Mouse (Mus musculus) c-Kit-positive CD71-negative TER-119-negative erythroid progenitor cells, embryonic 14.5 days (primary cell): ENCODE measurements around the gene Vps45.
"Not testable (repeated sequence)": the region's sequence is repeated elsewhere in the genome, so short reads cannot be mapped to it uniquely, and the experiment has no call there.

Experiments used
- DNase-seq: peaks from one replicate; pipeline ENCODE4 v3.0.0-alpha.2; 2013; ENCODE audit warnings: low read depth

Gene Vps45

GRCm38 (mm10) chr3:95996451-95997073 lies 61.7 kb downstream of the Vps45 start:
- no peak for DNase-seq

DNA sequence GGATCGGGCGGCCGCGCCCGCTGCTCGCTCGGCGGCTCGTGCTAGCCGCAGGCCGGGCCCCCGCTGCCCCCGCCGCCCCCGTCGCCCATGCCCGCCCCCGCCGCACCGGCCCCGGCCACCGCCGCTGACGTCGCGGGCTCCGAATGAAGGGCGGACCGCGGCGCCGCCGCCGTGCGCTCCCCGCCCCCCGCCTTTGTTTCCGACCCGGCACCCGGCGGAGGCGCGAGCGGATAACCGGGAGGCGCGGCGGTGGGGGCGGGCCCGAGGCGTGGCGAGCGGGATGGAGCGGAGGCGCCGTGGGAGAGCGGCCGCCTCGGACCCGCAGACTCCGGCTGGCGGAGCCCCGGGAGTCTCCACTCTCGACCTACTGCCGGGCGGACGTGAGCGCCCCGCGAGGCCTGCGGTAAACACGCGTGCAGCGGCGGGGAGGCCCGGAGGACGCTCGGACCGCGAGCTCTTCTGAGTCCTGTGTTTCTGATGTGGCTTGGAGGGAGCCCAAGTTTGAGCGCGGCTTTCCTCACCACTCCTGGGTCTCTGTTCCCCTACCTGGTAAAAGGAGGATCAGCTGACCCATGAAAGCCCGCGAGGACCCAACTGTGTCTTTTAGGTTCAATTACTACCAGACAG lies 62.4 kb downstream of the Vps45 start, which contains the start of gene Plekho1:
TSS of gene Plekho1 (minus strand) at position 200 of the 627 bp plus-strand sequence.
- no peak for DNase-seq

- DNase-seq, result no peak
Measured at GRCm38 (mm10) chr3:95994975-95995801, 63.1 kb downstream of the Vps45 start.

DNA sequence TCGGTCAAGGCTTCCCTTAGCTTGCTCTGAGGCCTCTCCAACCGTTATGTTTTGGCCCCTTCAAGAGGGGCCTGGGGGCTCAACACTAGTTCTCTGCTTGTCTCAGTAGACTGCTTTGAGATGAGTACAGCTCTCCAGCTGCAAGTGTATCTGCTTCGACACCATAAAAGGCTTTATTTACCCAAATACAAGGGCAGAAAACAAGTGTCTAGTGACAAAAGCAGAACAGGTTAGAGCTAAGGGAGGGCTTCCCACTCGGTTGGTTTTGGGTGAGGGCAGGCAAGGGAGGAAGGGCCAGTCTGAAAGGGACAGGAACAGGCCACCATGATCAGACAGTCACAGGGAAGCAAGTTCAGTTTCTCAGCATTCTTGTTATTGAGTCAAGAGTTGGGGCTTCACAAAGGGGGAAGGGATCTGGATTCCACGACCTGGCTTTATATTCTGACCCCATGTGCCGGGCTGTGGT lies 63.9 kb downstream of the Vps45 start:
- no peak for DNase-seq

GRCm38 (mm10) chr3:95993881-95994280 lies 64.4 kb downstream of the Vps45 start:
- no peak for DNase-seq

DNA sequence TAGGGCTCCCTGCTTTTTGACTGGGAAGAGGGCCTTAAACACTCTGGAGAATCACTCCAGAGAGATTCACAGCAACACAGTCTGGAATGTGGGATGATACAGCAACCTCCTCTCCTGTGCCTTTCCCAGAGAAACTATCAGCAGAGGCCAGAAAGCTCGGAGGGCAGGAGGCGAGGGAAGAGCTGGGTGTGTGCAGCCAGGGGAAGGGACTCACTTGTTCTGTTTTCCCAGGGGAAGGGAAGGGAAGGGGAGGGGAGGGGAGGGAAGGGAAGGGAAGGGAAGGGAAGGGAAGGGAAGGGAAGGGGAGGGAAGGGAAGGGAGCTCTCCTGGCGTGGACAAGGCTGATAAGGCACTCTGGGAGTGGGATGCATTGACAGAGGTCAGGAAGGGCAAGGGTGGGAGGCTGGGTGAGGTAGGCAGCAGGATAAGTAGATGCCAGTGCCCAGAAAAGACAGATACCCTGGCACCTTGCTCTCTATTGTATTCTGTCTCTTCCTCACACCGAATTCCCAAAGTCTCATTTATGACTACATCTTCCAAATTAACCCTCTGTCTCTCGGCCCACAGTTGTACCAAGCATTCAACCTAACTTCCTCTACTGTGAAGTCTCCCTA lies 65.2 kb downstream of the Vps45 start:
- no peak for DNase-seq

DNA sequence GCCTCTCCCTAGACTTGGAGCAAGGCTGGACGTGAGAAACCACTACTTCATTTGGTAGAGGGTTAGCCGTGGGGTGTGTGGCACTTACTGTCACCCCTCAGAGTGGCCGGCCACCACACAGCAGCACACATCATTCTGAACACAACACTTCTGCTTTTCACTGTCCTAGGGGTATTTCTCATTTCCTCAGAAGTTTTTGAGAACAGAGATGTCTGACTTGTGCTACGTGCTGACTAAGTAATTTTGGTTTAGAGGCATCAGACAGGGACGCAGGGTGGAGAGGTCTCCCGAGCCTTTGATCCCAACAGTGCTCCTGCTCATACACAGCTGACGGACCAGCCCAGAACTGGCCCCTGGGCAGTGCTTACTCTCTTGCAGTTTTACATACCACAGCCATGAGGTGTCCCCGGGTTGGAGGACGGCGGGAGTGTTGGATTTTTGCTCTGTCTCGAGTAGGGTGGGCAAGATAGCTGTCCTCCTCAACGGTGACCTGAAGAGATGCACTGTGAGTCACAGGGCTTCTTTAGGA lies 67.8 kb downstream of the Vps45 start:
- DNase-seq, result no peak

- DNase-seq, result no peak
Measured at GRCm38 (mm10) chr3:95988969-95989368, 69.3 kb downstream of the Vps45 start.

DNA sequence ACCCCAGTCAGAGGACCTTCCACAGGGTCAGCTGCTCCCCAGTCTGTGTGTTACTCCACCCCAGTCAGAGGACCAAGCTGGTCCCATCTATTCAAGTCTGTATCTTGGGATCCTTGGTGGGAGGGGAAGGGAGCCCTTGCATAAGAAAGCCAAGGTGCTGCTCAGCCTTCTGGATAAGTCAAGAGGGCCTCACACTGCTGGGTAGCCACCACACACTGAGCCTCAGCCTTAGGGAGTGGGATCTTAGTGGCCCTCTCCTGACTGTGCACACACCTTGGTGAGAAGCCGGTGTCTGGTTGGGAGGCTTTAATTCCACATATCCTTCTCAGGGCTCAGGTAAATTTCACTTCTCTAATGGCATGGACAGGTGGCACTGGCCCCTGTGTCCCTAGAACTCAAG lies 70.1 kb downstream of the Vps45 start:
- DNase-seq, result no peak

GRCm38 (mm10) chr3:95987386-95988110 lies 70.7 kb downstream of the Vps45 start:
- no peak for DNase-seq

DNA sequence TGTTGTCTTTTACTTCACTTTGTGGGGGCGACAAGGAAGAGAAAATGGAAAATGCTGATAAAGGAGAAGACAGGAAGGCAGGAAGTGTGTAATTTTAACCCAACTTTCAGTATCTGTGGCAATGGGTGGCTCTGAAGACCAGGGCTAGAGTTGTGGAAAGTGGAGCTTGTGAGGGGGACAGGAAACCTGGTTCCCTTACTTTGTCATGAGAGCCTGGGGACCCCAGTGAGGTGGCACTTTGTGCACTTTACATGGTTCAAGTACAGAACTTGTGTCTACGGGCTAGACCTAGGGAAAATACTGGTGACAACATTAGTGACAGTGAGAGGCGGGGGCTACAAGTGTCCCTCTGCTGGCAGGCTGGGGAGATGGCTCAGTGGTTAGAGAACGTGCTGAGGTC lies 71.3 kb downstream of the Vps45 start:
- DNase-seq, result no peak

DNA sequence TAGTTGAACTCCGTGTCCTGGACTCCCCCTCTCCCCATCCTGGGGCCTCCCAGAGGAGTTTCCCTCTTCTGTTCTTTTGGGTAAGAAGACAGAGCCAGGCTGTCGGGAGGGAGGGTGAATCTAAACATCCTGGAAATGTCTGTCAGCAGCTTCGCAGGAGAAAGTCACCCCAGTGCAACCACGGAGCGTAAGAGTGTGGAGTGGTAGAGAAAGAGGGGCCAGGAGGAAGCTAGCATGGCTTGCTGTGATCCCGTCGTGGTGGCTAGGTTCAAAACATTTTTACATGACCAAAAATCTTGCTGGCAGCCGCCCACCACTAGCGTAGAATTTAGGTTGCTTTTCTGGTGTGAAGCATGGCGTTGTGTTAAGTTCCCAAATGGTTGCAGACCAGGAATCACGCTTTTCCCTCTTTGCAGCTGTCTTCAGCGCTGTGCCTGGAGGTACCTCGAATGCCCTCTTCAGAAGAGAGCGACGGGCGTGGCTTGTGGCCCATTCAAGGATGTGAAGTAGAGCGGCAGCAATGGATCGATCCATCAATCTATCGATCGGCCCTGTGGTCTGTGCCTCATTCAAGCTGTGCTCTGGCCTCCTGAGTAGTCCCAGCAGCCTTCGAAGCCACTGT lies 72.2 kb downstream of the Vps45 start:
- no peak for DNase-seq

DNA sequence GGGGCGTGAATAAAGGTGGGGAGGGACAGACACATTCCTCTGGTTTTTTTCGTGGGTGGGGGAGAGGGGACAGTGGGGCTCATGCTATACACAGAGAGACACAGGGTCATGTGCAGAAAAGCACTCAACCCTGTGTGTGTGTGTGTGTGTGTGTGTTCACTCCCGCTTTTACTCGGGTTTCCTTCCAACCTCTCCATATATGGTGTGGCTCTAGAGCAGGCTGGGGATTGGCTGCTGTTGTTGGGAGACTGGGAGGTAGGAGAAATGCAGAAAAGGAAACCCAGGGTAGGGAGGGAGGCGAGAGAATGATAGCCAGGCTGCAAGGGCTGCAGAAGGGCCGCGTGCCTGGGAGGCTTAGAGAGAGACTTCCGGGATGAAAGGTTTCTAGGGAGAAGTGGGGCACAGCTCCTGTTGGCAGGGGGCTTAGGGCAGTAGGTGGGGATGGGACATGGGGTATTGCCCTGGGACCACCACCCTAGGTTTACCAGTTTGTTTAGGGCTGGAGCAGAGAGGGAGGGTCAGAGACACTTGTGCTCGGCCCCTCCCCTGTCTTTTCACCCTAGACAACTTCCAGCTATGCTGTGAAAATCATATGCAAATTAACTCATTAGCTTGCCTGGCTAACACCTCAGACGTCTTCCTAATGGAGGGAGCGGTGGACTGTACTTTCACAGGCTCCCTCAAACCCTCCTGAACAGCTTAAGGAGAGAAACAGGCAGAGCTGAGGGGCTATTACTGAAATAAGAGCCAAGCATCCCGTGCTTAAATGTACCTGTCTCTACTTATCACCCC lies 72.9 kb downstream of the Vps45 start:
- no peak for DNase-seq

- no peak for DNase-seq
Measured at GRCm38 (mm10) chr3:95982129-95982528, 76.1 kb downstream of the Vps45 start.

DNA sequence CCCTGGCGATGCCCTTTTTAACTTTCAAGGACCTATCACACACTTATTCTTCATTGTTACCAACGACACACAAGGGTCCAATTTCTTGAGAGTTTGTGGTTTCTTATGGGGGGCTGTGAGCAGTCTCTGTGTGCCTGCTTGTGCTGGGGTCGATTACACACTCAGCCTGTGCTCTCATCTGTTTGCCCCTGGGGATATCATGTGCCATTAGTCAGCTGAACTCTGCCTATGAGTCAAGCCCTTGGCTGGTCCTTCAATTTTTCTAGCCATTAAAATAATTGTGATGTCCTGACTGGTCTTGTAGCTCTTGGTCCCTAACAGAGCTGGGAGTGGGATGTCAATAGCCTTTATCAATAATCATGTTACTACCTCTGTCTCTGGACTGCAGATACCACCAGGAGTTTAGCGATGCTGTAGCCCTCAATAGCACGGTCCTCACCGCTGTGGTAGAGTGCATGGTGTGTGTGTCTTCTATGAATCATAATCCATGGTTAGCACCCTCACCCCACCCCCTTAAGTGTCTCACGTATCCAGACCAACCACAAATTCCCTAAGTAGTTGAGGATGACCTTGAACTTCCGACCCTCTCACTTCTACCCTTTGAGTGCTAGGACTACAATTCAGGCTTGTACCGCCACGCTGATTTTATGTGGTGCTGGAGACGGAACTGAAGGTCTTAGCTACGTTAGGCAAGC lies 77.8 kb downstream of the Vps45 start:
- DNase-seq, result no peak

DNA sequence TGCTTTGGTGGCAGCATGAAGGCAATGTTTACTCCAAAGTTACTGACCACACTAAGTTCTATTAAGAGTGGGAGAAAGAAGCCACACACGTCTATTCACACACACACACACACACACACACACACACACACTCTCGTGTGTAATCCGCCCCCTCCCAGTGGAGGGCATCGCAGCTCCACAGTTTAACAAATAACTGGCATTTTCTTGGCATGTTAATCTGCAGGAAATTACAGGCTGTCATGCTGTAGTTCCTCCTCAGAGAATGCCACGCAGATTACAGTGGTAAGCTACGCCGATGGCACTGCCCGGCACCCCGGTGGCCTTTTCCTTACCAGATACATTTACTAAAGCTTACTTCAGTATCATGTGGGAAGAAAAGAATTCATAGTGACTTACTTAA lies 80.0 kb downstream of the Vps45 start:
- no peak for DNase-seq

GRCm38 (mm10) chr3:95977587-95977986 lies 80.7 kb downstream of the Vps45 start:
- DNase-seq, result not testable (repeated sequence)

GRCm38 (mm10) chr3:95977079-95977478 lies 81.2 kb downstream of the Vps45 start:
- no peak for DNase-seq

DNA sequence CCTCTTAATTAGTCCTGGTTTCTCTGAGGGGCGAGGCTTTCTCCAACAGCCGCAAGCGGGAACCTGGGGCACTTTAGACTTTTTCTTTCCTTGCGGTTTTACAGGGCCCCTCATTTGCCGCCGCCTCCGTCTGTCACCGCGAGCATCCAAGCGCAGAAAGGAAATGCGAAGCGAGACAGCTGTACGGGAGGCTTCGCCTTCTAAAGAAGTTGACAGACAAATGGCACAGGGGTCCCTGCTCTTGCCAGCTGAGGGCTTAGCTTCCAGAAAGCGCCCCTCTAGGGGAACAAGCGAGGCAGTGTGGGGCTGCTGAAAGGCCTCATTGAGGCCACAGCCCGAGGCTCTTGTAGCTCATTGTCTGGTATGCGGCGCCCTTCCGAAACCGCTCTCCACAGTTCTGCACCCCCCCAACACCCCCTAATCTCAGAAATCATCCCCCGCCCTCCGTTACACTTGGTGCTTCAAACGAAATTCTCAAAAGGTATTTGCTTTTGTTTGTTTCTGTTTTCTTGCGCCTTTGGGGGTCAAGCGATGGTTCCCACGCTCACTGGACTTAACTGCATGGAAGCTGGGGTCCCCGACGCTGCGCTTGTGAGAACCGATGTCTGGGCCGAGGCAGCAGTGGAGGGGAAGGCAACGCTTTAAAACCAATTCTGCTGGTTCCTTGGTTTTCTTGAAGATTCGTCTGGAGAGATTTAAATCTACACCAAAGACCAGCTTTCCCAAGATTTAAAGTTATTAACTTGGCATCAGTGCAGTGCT lies 85.2 kb downstream of the Vps45 start:
- no peak for DNase-seq
